9 mouse cellular contexts compared by ENCODE assay signal in the genomic region with DNA sequence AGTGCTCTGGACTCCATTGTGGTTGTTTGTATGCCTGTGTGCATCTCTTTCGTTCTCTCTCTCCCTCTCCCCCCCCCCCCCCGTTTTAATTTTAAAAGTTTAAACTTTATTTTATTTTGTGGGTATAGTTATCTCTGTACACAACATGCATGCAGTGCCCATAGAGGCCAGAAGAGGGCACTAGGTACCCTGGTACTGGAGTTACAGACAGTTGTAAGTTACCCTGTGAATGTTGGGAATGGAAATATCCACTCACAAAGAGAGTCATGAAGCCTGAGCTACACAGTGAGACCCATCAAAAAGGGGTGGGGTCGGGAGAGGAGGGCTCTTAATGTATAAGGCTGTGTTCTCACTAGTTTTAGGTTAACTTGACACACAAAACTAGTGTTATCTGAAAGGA. TPM values are rescaled to one million over a fixed set of nuclear protein-coding genes. Genes with fewer than 3 reads are reported as not detected.
DNase-seq lines count a peak whose midpoint lies in the region; ATAC-seq and TF ChIP-seq lines count a peak whose summit lies in the region.
"Had no signal": no experiment of that assay in that cellular context is flagged by ENCODE, and none has a peak within 500 bp of the region (broad histone marks: within the 10 kb centered on the region; RNA-seq: fewer than 3 reads in every experiment).

No protein-coding gene starts in this region.

- H3K27ac ChIP-seq in midbrain, embryonic 10.5 days (replicated peaks) = no peak overlapping the region
- H3K27ac ChIP-seq in midbrain, embryonic 15.5 days = no peak overlapping the region
- H3K27ac ChIP-seq in cortical plate, adult 2 months (ENCODE audit: insufficient read depth, low read length) = no peak overlapping the region
- no peak overlapping the region for H3K27ac ChIP-seq in hindbrain, embryonic 15.5 days (replicated peaks)
- H3K27ac ChIP-seq in midbrain, postnatal 0 days (ENCODE audit: low read depth, low read length) = no peak overlapping the region
- H3K27ac ChIP-seq: embryonic facial prominence, embryonic 13.5 days had no signal

- H3K4me3 ChIP-seq in midbrain, embryonic 10.5 days = no peak overlapping the region
- H3K4me3 ChIP-seq in midbrain, embryonic 15.5 days = no peak overlapping the region
- no peak overlapping the region for H3K4me3 ChIP-seq in cortical plate, adult 2 months (ENCODE audit: insufficient read depth, low read length)
- no peak overlapping the region for H3K4me3 ChIP-seq in hindbrain, embryonic 15.5 days
- H3K4me3 ChIP-seq in midbrain, postnatal 0 days (ENCODE audit: low read depth, low read length) = no peak overlapping the region
- H3K4me3 ChIP-seq: embryonic facial prominence, embryonic 13.5 days had no signal

- H3K9me3 ChIP-seq in midbrain, embryonic 10.5 days (replicated peaks) = no peaks in the 10 kb centered on the region
- no peaks in the 10 kb centered on the region for H3K9me3 ChIP-seq in midbrain, embryonic 15.5 days
- H3K9me3 ChIP-seq in hindbrain, embryonic 15.5 days = no peaks in the 10 kb centered on the region
- H3K9me3 ChIP-seq in midbrain, postnatal 0 days (ENCODE audit: low read length) = no peaks in the 10 kb centered on the region
- H3K9me3 ChIP-seq: embryonic facial prominence, embryonic 13.5 days had no signal

- intact Hi-C loops in left cerebral cortex, postnatal 4 days (cut with DNase I) = loop anchor here (10.0 kb wide), 2 partner anchors 254 to 634 kb away; no protein-coding TSS in a partner anchor

- no peaks in the 10 kb centered on the region for H3K36me3 ChIP-seq in midbrain, embryonic 10.5 days
- H3K36me3 ChIP-seq in midbrain, embryonic 15.5 days (replicated peaks) = no peaks in the 10 kb centered on the region
- no peaks in the 10 kb centered on the region for H3K36me3 ChIP-seq in hindbrain, embryonic 15.5 days
- no peaks in the 10 kb centered on the region for H3K36me3 ChIP-seq in midbrain, postnatal 0 days (ENCODE audit: insufficient read depth, low read length)
- H3K36me3 ChIP-seq: embryonic facial prominence, embryonic 13.5 days had no signal

- no peak for ATAC-seq in midbrain, embryonic 15.5 days (replicated peaks)
- 0 out of 2 replicates have a peak, but pooled peaks have one; percentile 57 for ATAC-seq in hindbrain, embryonic 15.5 days (ENCODE audit: low FRiP score, low read depth)
- no peak for ATAC-seq in midbrain, postnatal 0 days (ENCODE audit: low FRiP score)

- peaks cover 12% of the 10 kb centered on the region for H3K4me1 ChIP-seq in midbrain, embryonic 10.5 days
- H3K4me1 ChIP-seq in midbrain, embryonic 15.5 days = peaks cover 4% of the 10 kb centered on the region
- no peaks in the 10 kb centered on the region for H3K4me1 ChIP-seq in cortical plate, adult 2 months (ENCODE audit: control insufficient read depth, insufficient read depth, low read length)
- 0 out of 2 replicates have a peak, but pooled peaks cover 8% of the 10 kb centered on the region for H3K4me1 ChIP-seq in hindbrain, embryonic 15.5 days (replicated peaks)
- H3K4me1 ChIP-seq in midbrain, postnatal 0 days (ENCODE audit: insufficient read depth, low read length) = no peaks in the 10 kb centered on the region; the same call in 1 of the 2 replicates

- H3K4me2 ChIP-seq in midbrain, embryonic 15.5 days = no peak overlapping the region
- no peak overlapping the region for H3K4me2 ChIP-seq in hindbrain, embryonic 15.5 days
- no peak overlapping the region for H3K4me2 ChIP-seq in midbrain, postnatal 0 days (ENCODE audit: low read depth, low read length, poor library complexity, severe bottlenecking)
- H3K4me2 ChIP-seq: embryonic facial prominence, embryonic 13.5 days had no signal

- peak; percentile 50 for TF ChIP-seq CTCF in cortical plate, adult 2 months (IDR thresholded peaks at IDR 0.05; ENCODE audit: extremely low read depth, insufficient read depth, low read length)
- TF ChIP-seq CTCF in midbrain, postnatal 0 days (IDR thresholded peaks at IDR 0.05) = peak; percentile 80

- WGBS in midbrain, embryonic 10.5 days = 28% methylated on average over 3 of the region's 3 CpGs
- 20% methylated on average over 3 of the region's 3 CpGs for WGBS in midbrain, embryonic 15.5 days
- 34% methylated on average over 3 of the region's 3 CpGs for WGBS in hindbrain, embryonic 15.5 days
- 27% methylated on average over 3 of the region's 3 CpGs for WGBS in midbrain, postnatal 0 days

- DNase-seq in midbrain, embryonic 10.5 days (ENCODE audit: low spot score) = peak; percentile 59
- peak; percentile 79 for DNase-seq in ZHBTc4 (ENCODE audit: low read depth, low spot score)
- peak; percentile 70 for DNase-seq in left cerebral cortex, postnatal 4 days
- peak; percentile 57 for DNase-seq in midbrain, postnatal 0 days (ENCODE audit: low spot score)
- peak; percentile 86 for DNase-seq in thymus, postnatal 4 days

- no peak overlapping the region for H3K9ac ChIP-seq in midbrain, embryonic 15.5 days
- no peak overlapping the region for H3K9ac ChIP-seq in hindbrain, embryonic 15.5 days
- H3K9ac ChIP-seq in midbrain, postnatal 0 days (replicated peaks; ENCODE audit: low read length, poor library complexity, severe bottlenecking) = no peak overlapping the region
- H3K9ac ChIP-seq: embryonic facial prominence, embryonic 13.5 days had no signal

- peaks cover 19% of the 10 kb centered on the region for H3K27me3 ChIP-seq in midbrain, embryonic 10.5 days (ENCODE audit: low read depth, poor library complexity, severe bottlenecking)
- H3K27me3 ChIP-seq in midbrain, embryonic 15.5 days (replicated peaks) = no peaks in the 10 kb centered on the region
- H3K27me3 ChIP-seq in hindbrain, embryonic 15.5 days = no peaks in the 10 kb centered on the region
- no peaks in the 10 kb centered on the region for H3K27me3 ChIP-seq in midbrain, postnatal 0 days (ENCODE audit: insufficient read depth, low read length)
- H3K27me3 ChIP-seq: embryonic facial prominence, embryonic 13.5 days had no signal

- no peak for TF ChIP-seq POLR2A in cortical plate, adult 2 months (IDR thresholded peaks at IDR 0.05; ENCODE audit: extremely low read depth, insufficient read depth, low read length)

RNA-seq across cellular contexts. Expression of a gene that starts 1.0 kb away (rescaled TPM):
- 21.7 and 25.0 TPM in 2 replicates for polyA plus RNA-seq in midbrain, embryonic 10.5 days (2016; fragmentation: Nextera tagmentation; extraction: Ambion mirVana)
- polyA plus RNA-seq in midbrain, embryonic 15.5 days (2015; fragmentation: Nextera tagmentation; extraction: Ambion mirVana) = 11.5 and 12.4 TPM in 2 replicates
- polyA plus RNA-seq in cortical plate, adult 2 months (2012; rRNA removed) = 3.3 and 3.5 TPM in 2 replicates
- polyA plus RNA-seq in hindbrain, embryonic 15.5 days (2015; fragmentation: Nextera tagmentation; extraction: Ambion mirVana) = 12.1 and 14.7 TPM in 2 replicates
- 1 to 10 TPM; 5.4 to 6.8 TPM for total RNA-seq in left cerebral cortex, postnatal 4 days (2021)
- total RNA-seq in midbrain, postnatal 0 days (2014; rRNA removed) = 8.1 and 11.6 TPM in 2 replicates
- polyA plus RNA-seq in midbrain, postnatal 0 days (2015; fragmentation: Nextera tagmentation; extraction: Ambion mirVana) = 12.0 and 12.3 TPM in 2 replicates
